Mouse (Mus musculus): ENCODE results near the gene 3110082I17Rik.

GRCm38 (mm10) chr5:139502281-139502680, 42.0 kb upstream of the 3110082I17Rik start:
- no peak for TF ChIP-seq CTCF (IDR thresholded peaks at IDR 0.05; ENCODE audit: low read depth, low read length)
- no peak for TF ChIP-seq POLR2A (IDR thresholded peaks at IDR 0.05; ENCODE audit: borderline replicate concordance, low read depth, low read length)
